Mouse (Mus musculus) limb, embryonic 10.5 days (tissue): ENCODE results near the gene Atxn7l1. TPM values are rescaled to one million over a fixed set of nuclear protein-coding genes. Genes with fewer than 3 reads are reported as not detected.
A peak's percentile ranks its signal among the peaks of the same experiment; 100 is the strongest.

Experiments used
- DNase-seq: peaks from one replicate; pipeline ENCODE4 v3.0.0-alpha.2; 2017; ENCODE audit warnings: low spot score
- H3K27ac ChIP-seq: fragments of 300-500 bp; sonication (generic); 2 replicates; pipeline ENCODE4 v1.5.1; 2016; ENCODE audit warnings: mild to moderate bottlenecking
- H3K27me3 ChIP-seq: fragments of 300-500 bp; sonication (generic); 2 replicates; pipeline ENCODE4 v1.6.1; 2016; ENCODE audit warnings: low read depth, mild to moderate bottlenecking; ENCODE audit not compliant: poor library complexity, severe bottlenecking
- H3K36me3 ChIP-seq: fragments of 300-500 bp; sonication (generic); 2 replicates; pipeline ENCODE4 v1.6.1; 2016; ENCODE audit warnings: mild to moderate bottlenecking, moderate library complexity
- H3K4me1 ChIP-seq: fragments of 300-500 bp; sonication (generic); 2 replicates; pipeline ENCODE4 v1.6.1; 2016
- H3K4me3 ChIP-seq: fragments of 300-500 bp; sonication (generic); 2 replicates; pipeline ENCODE4 v1.5.1; 2016; ENCODE audit warnings: mild to moderate bottlenecking, moderate library complexity
- H3K9me3 ChIP-seq: fragments of 300-500 bp; sonication (generic); replicated peaks from 2 replicates; pipeline ENCODE4 v1.6.1; 2016; ENCODE audit warnings: mild to moderate bottlenecking
- WGBS: fragments of 180-500 bp; shearing (Covaris S2); methylation state at CpG from one replicate; pipeline ENCODE4 v1.1.7; 2016; 5-methylcytosine and 5-hydroxymethylcytosine counted together
- polyA plus RNA-seq: library from polyadenylated mRNA; unstranded; fragments of >200 nt; fragmentation: Nextera tagmentation; extraction: Ambion mirVana; gene quantifications from 2 replicates; pipeline ENCODE4 v1.2.1, GENCODE M21; 2016

Gene Atxn7l1
- polyA plus RNA-seq, 1 experiment from 2014 or later = 11.0 TPM

GRCm38 (mm10) chr12:33175621-33176554 lies 28.4 kb downstream of the Atxn7l1 start:
- Histone ChIP-seq H3K27me3 (0 out of 2 replicates have a peak, but pooled peaks cover 5% of the 10 kb centered on the region), H3K36me3 (no peaks in the 10 kb centered on the region), H3K9me3 (no peaks in the 10 kb centered on the region), H3K4me1 (peaks cover 41% of the 10 kb centered on the region), H3K27ac (no peak overlapping the region), H3K4me3 (peak overlapping the region; percentile 38)
- 8% methylated on average over 25 of the region's 25 CpGs for WGBS
- peak; percentile 52 for DNase-seq

DNA sequence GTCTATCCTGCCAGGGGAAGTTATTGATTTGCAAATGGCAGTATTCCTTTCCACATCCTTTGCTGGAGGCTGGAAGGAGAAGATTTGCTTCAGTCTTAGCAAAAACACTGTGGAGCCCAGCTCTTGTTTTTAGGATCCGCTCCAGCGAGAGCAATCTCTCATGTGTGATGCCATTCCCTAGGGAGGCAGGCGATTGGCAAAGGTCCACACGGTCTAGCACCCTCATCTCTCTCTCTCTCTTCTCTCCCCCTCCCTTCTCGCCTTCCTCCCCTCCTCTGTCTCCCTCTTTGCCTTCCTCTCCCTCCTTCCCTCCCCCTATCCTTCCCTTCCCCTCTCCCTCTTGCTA lies 29.0 kb downstream of the Atxn7l1 start:
- WGBS = 17% methylated on average over 5 of the region's 5 CpGs
- Histone ChIP-seq H3K4me1 (peaks cover 41% of the 10 kb centered on the region), H3K27ac (no peak overlapping the region), H3K27me3 (0 out of 2 replicates have a peak, but pooled peaks cover 5% of the 10 kb centered on the region), H3K9me3 (no peaks in the 10 kb centered on the region), H3K36me3 (no peaks in the 10 kb centered on the region), H3K4me3 (no peak overlapping the region; the same call in 1 of the 2 replicates)
- DNase-seq = no peak

DNA sequence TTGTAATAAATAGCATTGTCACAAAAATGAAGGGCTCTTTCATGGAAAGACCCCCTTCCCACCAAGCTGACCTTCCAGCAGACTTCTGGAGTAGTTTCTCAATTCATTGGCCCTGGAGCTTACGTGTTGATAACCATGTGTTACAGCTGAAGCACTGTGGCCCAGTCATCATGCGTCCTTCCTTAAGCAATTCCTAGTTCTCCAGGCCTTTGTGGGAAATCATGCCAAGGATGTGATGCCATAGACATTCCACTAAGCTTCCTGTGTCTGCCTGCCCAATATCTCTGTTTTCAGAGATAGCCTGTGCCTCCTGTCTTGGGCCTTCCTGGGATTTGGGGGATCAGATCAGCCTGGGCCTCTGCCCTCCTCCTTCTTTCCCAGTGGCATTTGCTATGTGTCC lies 32.9 kb downstream of the Atxn7l1 start:
- 84% methylated on average over 2 of the region's 2 CpGs for WGBS
- Histone ChIP-seq H3K27ac (no peak overlapping the region), H3K36me3 (no peaks in the 10 kb centered on the region)

DNA sequence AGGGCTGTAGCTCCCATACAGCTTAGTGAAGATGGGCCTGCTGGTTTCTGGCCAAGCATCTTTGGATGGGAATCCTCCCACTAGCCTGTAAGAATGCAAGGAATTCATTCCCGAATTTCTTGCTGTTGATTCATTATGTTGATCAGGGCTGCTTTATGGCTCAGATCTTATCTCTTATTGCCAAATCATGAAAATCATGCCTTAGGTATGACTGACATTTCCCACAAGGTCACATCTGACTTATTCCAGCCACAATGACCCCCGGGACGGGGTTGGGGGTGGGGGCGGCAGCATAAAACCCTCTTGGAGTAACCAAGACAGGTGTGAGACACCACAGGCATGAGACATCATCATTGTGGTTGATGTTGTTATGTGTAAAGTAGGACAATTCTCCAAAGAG lies 34.4 kb downstream of the Atxn7l1 start:
- WGBS = 96% methylated on average over 4 of the region's 4 CpGs
- no peak overlapping the region for H3K4me3 ChIP-seq
- H3K9me3 ChIP-seq = no peaks in the 10 kb centered on the region
- no peaks in the 10 kb centered on the region for H3K36me3 ChIP-seq
- no peak for DNase-seq
- H3K4me1 ChIP-seq = peaks cover 4% of the 10 kb centered on the region; the same call in 1 of the 2 replicates
- H3K27ac ChIP-seq = no peak overlapping the region
- no peaks in the 10 kb centered on the region for H3K27me3 ChIP-seq

More for the DNA sequence above, 32.9 kb downstream of the Atxn7l1 start:
- H3K4me1 ChIP-seq = peaks cover 18% of the 10 kb centered on the region
- no peaks in the 10 kb centered on the region for H3K9me3 ChIP-seq
- DNase-seq = no peak
- H3K27me3 ChIP-seq = 0 out of 2 replicates have a peak, but pooled peaks cover 5% of the 10 kb centered on the region
- H3K4me3 ChIP-seq = no peak overlapping the region

GRCm38 (mm10) chr12:33182428-33183137 lies 35.1 kb downstream of the Atxn7l1 start:
- Histone ChIP-seq H3K27ac (no peak overlapping the region), H3K4me1 (peaks cover 4% of the 10 kb centered on the region; the same call in 1 of the 2 replicates), H3K36me3 (no peaks in the 10 kb centered on the region), H3K9me3 (no peaks in the 10 kb centered on the region), H3K4me3 (no peak overlapping the region), H3K27me3 (no peaks in the 10 kb centered on the region)
- DNase-seq = no peak
- WGBS = 75% methylated on average over 11 of the region's 11 CpGs

DNA sequence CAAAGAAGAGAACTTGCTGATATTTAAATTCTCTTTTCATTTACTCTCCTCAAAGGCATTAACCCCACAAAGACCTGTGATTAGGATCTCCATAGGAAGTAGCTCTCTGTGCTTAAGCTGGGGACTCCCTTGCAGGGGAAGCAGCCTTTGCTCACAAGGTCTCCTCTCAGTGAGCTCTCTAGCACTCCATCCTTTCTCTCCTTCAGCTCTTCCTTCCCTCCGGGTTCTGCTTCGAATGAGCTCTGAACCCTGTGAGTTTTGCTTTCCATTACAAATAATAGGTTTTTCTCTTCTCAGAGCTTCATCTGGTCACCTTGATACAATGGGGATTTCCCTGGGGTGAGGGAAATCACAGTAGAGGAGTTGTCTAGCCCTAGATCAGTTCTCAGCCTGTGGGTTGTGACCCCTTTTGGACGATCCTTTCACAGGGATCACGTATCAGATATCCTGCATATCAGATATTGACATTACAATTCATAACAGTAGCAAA lies 35.7 kb downstream of the Atxn7l1 start:
- peaks cover 4% of the 10 kb centered on the region; the same call in 1 of the 2 replicates for H3K4me1 ChIP-seq
- H3K27ac ChIP-seq = no peak overlapping the region
- H3K36me3 ChIP-seq = no peaks in the 10 kb centered on the region
- DNase-seq = no peak
- H3K9me3 ChIP-seq = no peaks in the 10 kb centered on the region
- 81% methylated on average over 4 of the region's 4 CpGs for WGBS
- no peaks in the 10 kb centered on the region for H3K27me3 ChIP-seq
- no peak overlapping the region for H3K4me3 ChIP-seq

GRCm38 (mm10) chr12:33184137-33184536 lies 36.6 kb downstream of the Atxn7l1 start:
- Histone ChIP-seq H3K4me1 (peaks cover 4% of the 10 kb centered on the region; the same call in 1 of the 2 replicates), H3K36me3 (no peaks in the 10 kb centered on the region), H3K27ac (no peak overlapping the region), H3K27me3 (no peaks in the 10 kb centered on the region), H3K4me3 (no peak overlapping the region), H3K9me3 (no peaks in the 10 kb centered on the region)
- 99% methylated on average over 3 of the region's 3 CpGs for WGBS
- no peak for DNase-seq

- Histone ChIP-seq H3K4me1 (no peaks in the 10 kb centered on the region), H3K9me3 (no peaks in the 10 kb centered on the region), H3K36me3 (no peaks in the 10 kb centered on the region), H3K4me3 (no peak overlapping the region), H3K27ac (no peak overlapping the region), H3K27me3 (no peaks in the 10 kb centered on the region)
- WGBS = 92% methylated on average over 6 of the region's 6 CpGs
- DNase-seq = no peak
Observed at GRCm38 (mm10) chr12:33185046-33185445, 37.6 kb downstream of the Atxn7l1 start.

DNA sequence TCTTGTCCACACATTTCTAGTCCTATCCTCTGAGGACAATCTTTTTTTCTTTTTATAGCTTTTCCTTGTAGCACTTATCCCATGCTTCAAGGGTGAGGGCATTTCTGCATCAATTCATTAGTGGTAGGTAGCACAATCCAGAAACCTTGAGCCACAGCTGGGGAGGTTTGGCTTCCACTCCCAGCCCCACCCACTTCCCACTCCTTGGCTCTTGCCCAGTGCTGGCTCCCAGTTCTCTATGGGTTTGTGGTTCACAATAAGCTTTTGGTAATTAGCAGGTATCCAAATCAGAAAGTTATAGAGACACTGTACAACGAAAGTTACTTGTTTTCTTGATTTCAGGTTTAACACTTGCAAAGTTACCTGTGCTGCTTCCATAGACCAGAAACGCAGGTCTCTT lies 38.8 kb downstream of the Atxn7l1 start:
- H3K4me1 ChIP-seq = no peaks in the 10 kb centered on the region
- no peak for DNase-seq
- H3K9me3 ChIP-seq = no peaks in the 10 kb centered on the region
- H3K27me3 ChIP-seq = no peaks in the 10 kb centered on the region
- WGBS = 96% methylated on average over 2 of the region's 2 CpGs
- no peaks in the 10 kb centered on the region for H3K36me3 ChIP-seq
- no peak overlapping the region for H3K4me3 ChIP-seq
- H3K27ac ChIP-seq = no peak overlapping the region

- no peak overlapping the region for H3K4me3 ChIP-seq
- H3K36me3 ChIP-seq = no peaks in the 10 kb centered on the region
- no peak overlapping the region for H3K27ac ChIP-seq
- H3K4me1 ChIP-seq = peaks cover 5% of the 10 kb centered on the region
- no peak for DNase-seq
- H3K9me3 ChIP-seq = no peaks in the 10 kb centered on the region
- H3K27me3 ChIP-seq = no peaks in the 10 kb centered on the region
- WGBS = 94% methylated on average over 7 of the region's 7 CpGs
Observed at GRCm38 (mm10) chr12:33190133-33190532, 42.6 kb downstream of the Atxn7l1 start.

- no peak overlapping the region for H3K4me3 ChIP-seq
- no peak for DNase-seq
- H3K36me3 ChIP-seq = no peaks in the 10 kb centered on the region
- H3K27me3 ChIP-seq = no peaks in the 10 kb centered on the region
- WGBS = 73% methylated on average over 6 of the region's 6 CpGs
- H3K4me1 ChIP-seq = peaks cover 5% of the 10 kb centered on the region
- no peaks in the 10 kb centered on the region for H3K9me3 ChIP-seq
- no peak overlapping the region for H3K27ac ChIP-seq
Observed at GRCm38 (mm10) chr12:33190633-33191032, 43.1 kb downstream of the Atxn7l1 start.

GRCm38 (mm10) chr12:33193408-33193901 lies 46.0 kb downstream of the Atxn7l1 start:
- peaks cover 4% of the 10 kb centered on the region; the same call in 1 of the 2 replicates for H3K36me3 ChIP-seq
- 34% methylated on average over 11 of the region's 11 CpGs for WGBS
- H3K4me3 ChIP-seq = no peak overlapping the region
- H3K27me3 ChIP-seq = no peaks in the 10 kb centered on the region
- H3K9me3 ChIP-seq = no peaks in the 10 kb centered on the region
- no peak overlapping the region for H3K27ac ChIP-seq
- peaks cover 5% of the 10 kb centered on the region for H3K4me1 ChIP-seq
- DNase-seq = no peak

- 53% methylated on average over 8 of the region's 8 CpGs for WGBS
- Histone ChIP-seq H3K4me3 (no peak overlapping the region), H3K9me3 (no peaks in the 10 kb centered on the region), H3K36me3 (peaks cover 4% of the 10 kb centered on the region; the same call in 1 of the 2 replicates), H3K4me1 (peaks cover 5% of the 10 kb centered on the region), H3K27me3 (no peaks in the 10 kb centered on the region), H3K27ac (no peak overlapping the region)
- DNase-seq = no peak
Observed at GRCm38 (mm10) chr12:33195175-33195574, 47.7 kb downstream of the Atxn7l1 start.
